Comparison of ENCODE assay signal across 11 mouse cellular contexts in the genomic region with DNA sequence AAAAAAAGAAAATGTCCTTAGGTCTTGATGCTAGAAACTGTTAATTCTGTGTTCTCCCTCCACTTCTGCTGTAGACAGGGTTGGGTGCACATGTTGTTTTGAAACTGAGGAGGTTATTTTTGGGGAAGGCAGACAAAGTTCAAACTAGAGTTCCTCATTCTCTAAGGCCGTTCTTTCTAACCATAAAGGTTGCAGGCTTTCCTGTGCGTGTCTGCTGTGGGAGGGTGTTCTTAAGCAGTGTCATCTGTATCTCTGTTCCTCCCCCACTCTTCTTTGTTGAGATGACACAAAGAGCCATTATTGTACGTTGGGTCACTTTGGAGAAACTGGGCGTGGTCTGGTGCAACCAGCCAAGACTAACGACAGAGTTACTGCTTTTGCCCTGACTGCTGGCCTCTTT.
DNase-seq lines count a peak whose midpoint lies in the region; ATAC-seq and TF ChIP-seq lines count a peak whose summit lies in the region.
"Had no signal": no experiment of that assay in that cellular context is flagged by ENCODE, and none has a peak within 500 bp of the region (broad histone marks: within the 10 kb centered on the region; RNA-seq: fewer than 3 reads in every experiment).

No protein-coding gene starts in this region.

- H3K9me3 ChIP-seq in neural tube, embryonic 15.5 days (replicated peaks): no peaks in the 10 kb centered on the region
- no peaks in the 10 kb centered on the region for H3K9me3 ChIP-seq in liver, postnatal 0 days (ENCODE audit: low read length)

- H3K36me3 ChIP-seq in neural tube, embryonic 15.5 days: no peaks in the 10 kb centered on the region
- H3K36me3 ChIP-seq in liver, postnatal 0 days (replicated peaks; ENCODE audit: insufficient read depth, low read length): no peaks in the 10 kb centered on the region
- no peaks in the 10 kb centered on the region for H3K36me3 ChIP-seq in splenic B cell, adult 2 months (ENCODE audit: control insufficient read depth, insufficient read depth, low read length, poor library complexity, severe bottlenecking)

- TF ChIP-seq CTCF in liver, postnatal 0 days (IDR thresholded peaks at IDR 0.05; ENCODE audit: low read depth): no peak

- DNase-seq in frontal cortex, postnatal 36 days (ENCODE audit: low spot score in 2 of 2): no peak
- peak; percentile 18 for DNase-seq in neural tube, embryonic 10.5 days (ENCODE audit: extremely low spot score, low spot score)
- peak; percentile 40 for DNase-seq in liver, postnatal 0 days
- peak; percentile 91 for DNase-seq in splenic B cell, adult 2 months (ENCODE audit: low read depth, low spot score)
- DNase-seq in adrenal gland, adult 2 months: no peak
- no peak for DNase-seq in urinary bladder, postnatal 36 days (ENCODE audit: low spot score in 2 of 2)
- DNase-seq: cerebellum, adult 11 months had no signal

- H3K4me2 ChIP-seq in neural tube, embryonic 15.5 days: no peak overlapping the region
- H3K4me2 ChIP-seq in liver, postnatal 0 days (ENCODE audit: low read depth, low read length): no peak overlapping the region

- no peak for TF ChIP-seq EP300 in liver, postnatal 0 days (IDR thresholded peaks at IDR 0.05; ENCODE audit: low read depth)

- H3K4me3 ChIP-seq in neural tube, embryonic 15.5 days (replicated peaks): no peak overlapping the region
- H3K4me3 ChIP-seq in liver, postnatal 0 days (ENCODE audit: low read depth, low read length): no peak overlapping the region
- H3K4me3 ChIP-seq: erythroblast, embryonic 14.5 days; heart, adult 2 months had no signal

- no peaks in the 10 kb centered on the region for H3K27me3 ChIP-seq in neural tube, embryonic 15.5 days (replicated peaks)
- H3K27me3 ChIP-seq in liver, postnatal 0 days (ENCODE audit: insufficient read depth, low read length): no peaks in the 10 kb centered on the region
- no peaks in the 10 kb centered on the region for H3K27me3 ChIP-seq in splenic B cell, adult 2 months (ENCODE audit: control insufficient read depth, insufficient read depth, low read length, poor library complexity, severe bottlenecking)

- 14% methylated on average over 5 of the region's 5 CpGs for WGBS in neural tube, embryonic 15.5 days
- WGBS in liver, postnatal 0 days (ENCODE audit: insufficient replicate concordance): 36% methylated on average over 5 of the region's 5 CpGs

- H3K4me1 ChIP-seq in neural tube, embryonic 15.5 days: no peaks in the 10 kb centered on the region
- no peaks in the 10 kb centered on the region for H3K4me1 ChIP-seq in liver, postnatal 0 days (ENCODE audit: insufficient read depth)

- H3K27ac ChIP-seq in neural tube, embryonic 15.5 days (replicated peaks): no peak overlapping the region
- H3K27ac ChIP-seq in liver, postnatal 0 days (ENCODE audit: low read depth): peak overlapping the region; percentile 78
- H3K27ac ChIP-seq: heart, adult 2 months had no signal

- no peak overlapping the region for H3K9ac ChIP-seq in neural tube, embryonic 15.5 days (replicated peaks)
- H3K9ac ChIP-seq in liver, postnatal 0 days (replicated peaks): no peak overlapping the region

- ATAC-seq in frontal cortex, adult (ENCODE audit: low TSS enrichment): peak; percentile 67
- ATAC-seq in neural tube, embryonic 15.5 days (ENCODE audit: low FRiP score): no peak
- ATAC-seq in liver, postnatal 0 days: peak; percentile 94

Comparison
In these comparisons a context has a peak if more than half of its experiments do, and no peak if none do; other contexts are left out.
1. DNase-seq: peak in neural tube, embryonic 10.5 days (single experiment), liver, postnatal 0 days (single experiment) and splenic B cell, adult 2 months (single experiment); none in frontal cortex, postnatal 36 days (0 of 2), adrenal gland, adult 2 months (single experiment) and urinary bladder, postnatal 36 days (0 of 2).